Mouse (Mus musculus) kidney, adult 2 months (tissue): ENCODE results near the gene Snrnp200. TPM values are rescaled to one million over a fixed set of nuclear protein-coding genes. Genes with fewer than 3 reads are reported as not detected.
A peak's percentile ranks its signal among the peaks of the same experiment; 100 is the strongest.

Experiments
- DNase-seq: peaks from one replicate; pipeline ENCODE4 v3.0.0; 2021
- H3K27ac ChIP-seq: fragments of 200-500 bp; 2 replicates; pipeline ENCODE4 v1.5.1; 2012; ENCODE audit warnings: low read depth, low read length, control low read depth, inconsistent platforms; ENCODE audit not compliant: insufficient read depth
- H3K27me3 ChIP-seq: fragments of 200-500 bp; replicated peaks from 2 replicates; pipeline ENCODE4 v1.6.1; 2012; ENCODE audit warnings: mild to moderate bottlenecking, moderate library complexity, low read length, inconsistent platforms; ENCODE audit not compliant: control insufficient read depth, insufficient read depth
- H3K36me3 ChIP-seq: fragments of 200-500 bp; 2 replicates; pipeline ENCODE4 v1.6.1; 2012; ENCODE audit warnings: mild to moderate bottlenecking, moderate library complexity, low read length, inconsistent platforms; ENCODE audit not compliant: control insufficient read depth, insufficient read depth
- H3K4me1 ChIP-seq: fragments of 200-500 bp; 2 replicates; pipeline ENCODE4 v1.6.1; 2011; ENCODE audit warnings: low read length; ENCODE audit not compliant: control insufficient read depth, insufficient read depth
- H3K4me3 ChIP-seq: fragments of 200-500 bp; 2 replicates; pipeline ENCODE4 v1.5.1; 2011; ENCODE audit warnings: mild to moderate bottlenecking, low read depth, low read length, control low read depth; ENCODE audit not compliant: insufficient read depth
- CTCF ChIP-seq: fragments of 200-500 bp; conservative IDR thresholded peaks from 2 replicates; pipeline ENCODE4 v1.5.1; 2011; ENCODE audit warnings: low read depth, mild to moderate bottlenecking, control low read depth, low read length, moderate library complexity, mixed read lengths; ENCODE audit not compliant: insufficient read depth, insufficient read length
- POLR2A ChIP-seq: fragments of 200-500 bp; IDR thresholded peaks from one replicate; pipeline ENCODE4 v1.6.1; 2011; ENCODE audit warnings: low read depth, low read length, control low read depth
- WGBS: fragments of 180-500 bp; shearing (Covaris S2); methylation state at CpG from one replicate; pipeline ENCODE4 v1.1.7; 2018; 5-methylcytosine and 5-hydroxymethylcytosine counted together
- polyA plus RNA-seq: library from polyadenylated mRNA; depleted of rRNA; stranded (reverse); fragments of >200 nt; gene quantifications from 2 replicates; pipeline ENCODE4 v1.2.3, GENCODE M21; 2012

The Snrnp200 gene
- polyA plus RNA-seq, 1 experiment: 46.8 TPM

- TF ChIP-seq POLR2A (no peak), CTCF (no peak)
- Histone ChIP-seq H3K27ac (no peak overlapping the region), H3K27me3 (no peaks in the 10 kb centered on the region), H3K36me3 (0 out of 2 replicates have a peak, but pooled peaks cover 5% of the 10 kb centered on the region), H3K4me1 (peaks cover 16% of the 10 kb centered on the region), H3K4me3 (no peak overlapping the region)
- DNase-seq: no peak
- WGBS: 69% methylated on average over 3 of the region's 3 CpGs
These were observed 46.5 kb downstream of the Snrnp200 start for GRCm38 (mm10) chr2:127254604-127255134.

GRCm38 (mm10) chr2:127255294-127255693, 47.1 kb downstream of the Snrnp200 start:
- H3K4me1 ChIP-seq: peaks cover 16% of the 10 kb centered on the region
- TF ChIP-seq CTCF (no peak), POLR2A (no peak)
- H3K27ac ChIP-seq: no peak overlapping the region
- no peak for DNase-seq
- H3K36me3 ChIP-seq: 0 out of 2 replicates have a peak, but pooled peaks cover 5% of the 10 kb centered on the region
- no peaks in the 10 kb centered on the region for H3K27me3 ChIP-seq
- no peak overlapping the region for H3K4me3 ChIP-seq
- 70% methylated on average over 6 of the region's 6 CpGs for WGBS

GRCm38 (mm10) chr2:127259340-127259739, 51.2 kb downstream of the Snrnp200 start:
- TF ChIP-seq CTCF: no peak
- TF ChIP-seq POLR2A: no peak
- H3K27ac ChIP-seq: no peak overlapping the region
- no peak for DNase-seq
- no peaks in the 10 kb centered on the region for H3K27me3 ChIP-seq
- H3K36me3 ChIP-seq: 0 out of 2 replicates have a peak, but pooled peaks cover 5% of the 10 kb centered on the region
- H3K4me1 ChIP-seq: no peaks in the 10 kb centered on the region
- no peak overlapping the region for H3K4me3 ChIP-seq
- 61% methylated on average over 5 of the region's 5 CpGs for WGBS

GRCm38 (mm10) chr2:127262480-127262879, 54.3 kb downstream of the Snrnp200 start:
- TF ChIP-seq POLR2A (no peak), CTCF (no peak)

GRCm38 (mm10) chr2:127267854-127268253, 59.7 kb downstream of the Snrnp200 start:
- Histone ChIP-seq H3K27ac (no peak overlapping the region), H3K4me3 (no peak overlapping the region), H3K27me3 (no peaks in the 10 kb centered on the region), H3K4me1 (peaks cover 3% of the 10 kb centered on the region; the same call in 1 of the 2 replicates), H3K36me3 (no peaks in the 10 kb centered on the region)
- DNase-seq: peak; percentile 40
- WGBS: 28% methylated on average over 4 of the region's 4 CpGs
- TF ChIP-seq CTCF (peak; percentile 45; the same call in 1 of the 2 replicates), POLR2A (no peak)

More at GRCm38 (mm10) chr2:127262480-127262879, 54.3 kb downstream of the Snrnp200 start:
- 0 out of 2 replicates have a peak, but pooled peaks cover 3% of the 10 kb centered on the region for H3K36me3 ChIP-seq
- no peak overlapping the region for H3K27ac ChIP-seq
- no peak for DNase-seq
- H3K4me3 ChIP-seq: no peak overlapping the region
- H3K4me1 ChIP-seq: no peaks in the 10 kb centered on the region
- H3K27me3 ChIP-seq: no peaks in the 10 kb centered on the region

- peak within 1 kb of the TSS; percentile 95 for H3K27ac ChIP-seq
- DNase-seq: peak; percentile 99
- TF ChIP-seq POLR2A (peak; percentile 52), CTCF (peak; percentile 6; the same call in 1 of the 2 replicates)
- no peaks in the 10 kb centered on the region for H3K27me3 ChIP-seq
- WGBS: under 1% methylated on average over 49 of the region's 49 CpGs
- peak within 1 kb of the TSS; percentile 84 for H3K4me3 ChIP-seq
- H3K36me3 ChIP-seq: no peaks in the 10 kb centered on the region
- H3K4me1 ChIP-seq: peaks cover 4% of the 10 kb centered on the region; the same call in 1 of the 2 replicates
These were observed 61.5 kb downstream of the Snrnp200 start, which contains the start of gene Stard7 for GRCm38 (mm10) chr2:127269491-127270299. TSS of gene Stard7 (plus strand) at chr2:127270218.
